Mouse (Mus musculus) macrophage (primary cell): ENCODE data around the gene D1Pas1. TPM values are rescaled to one million over a fixed set of nuclear protein-coding genes. Genes with fewer than 3 reads are reported as not detected.

ENCODE experiments used
- H3K27ac ChIP-seq: fragments of 350-480 bp; formaldehyde crosslinking; 2 replicates; pipeline ENCODE4 v1.9.0; 2021
- H3K36me3 ChIP-seq: fragments of 350-480 bp; formaldehyde crosslinking; 2 replicates; pipeline ENCODE4 v1.9.0; 2021; ENCODE audit errors: inconsistent target
- H3K4me3 ChIP-seq: fragments of 350-480 bp; formaldehyde crosslinking; 2 replicates; pipeline ENCODE4 v1.9.0; 2021; ENCODE audit errors: inconsistent target
- H3K79me2 ChIP-seq: fragments of 350-480 bp; formaldehyde crosslinking; 2 replicates; pipeline ENCODE4 v1.9.0; 2021; ENCODE audit errors: inconsistent target
- WGBS: methylation state at CpG from one replicate; pipeline ENCODE4 v1.1.7; 2026; ENCODE audit warnings: inconsistent platforms; ENCODE audit not compliant: missing documents; 5-methylcytosine and 5-hydroxymethylcytosine counted together
- polyA plus RNA-seq: library from polyadenylated mRNA; stranded (reverse); fragments of 250-400 nt; gene quantifications from 3 replicates; pipeline ENCODE4 v1.2.4, GENCODE M21; 2018; ENCODE audit warnings: inconsistent platforms

The D1Pas1 gene
- polyA plus RNA-seq, 1 experiment from 2014 or later: not detected

GRCm38 (mm10) chr1:186967926-186968325, 710 bp downstream of the D1Pas1 start:
- Histone ChIP-seq H3K4me3 (no peak overlapping the region), H3K27ac (no peak overlapping the region), H3K79me2 (no peaks in the 10 kb centered on the region), H3K36me3 (no peaks in the 10 kb centered on the region)
- 92% methylated on average over 34 of the region's 34 CpGs for WGBS

GRCm38 (mm10) chr1:186976937-186977540, 9.8 kb downstream of the D1Pas1 start:
- whole genome bisulfite sequencing: 55% methylated on average over 4 of the region's 4 CpGs
- Histone ChIP-seq H3K79me2 (no peaks in the 10 kb centered on the region), H3K36me3 (no peaks in the 10 kb centered on the region), H3K4me3 (no peak overlapping the region), H3K27ac (no peak overlapping the region)

- Histone ChIP-seq H3K79me2 (no peaks in the 10 kb centered on the region), H3K36me3 (no peaks in the 10 kb centered on the region), H3K27ac (no peak overlapping the region), H3K4me3 (no peak overlapping the region)
- 95% methylated on average over 2 of the region's 2 CpGs for WGBS
Observed at GRCm38 (mm10) chr1:186977801-186978200, 10.6 kb downstream of the D1Pas1 start.

GRCm38 (mm10) chr1:186979465-186979864, 12.2 kb downstream of the D1Pas1 start:
- H3K79me2 ChIP-seq: no peaks in the 10 kb centered on the region
- H3K4me3 ChIP-seq: no peak overlapping the region
- H3K36me3 ChIP-seq: no peaks in the 10 kb centered on the region
- 84% methylated on average over 8 of the region's 8 CpGs for WGBS
- no peak overlapping the region for H3K27ac ChIP-seq

- Histone ChIP-seq H3K36me3 (no peaks in the 10 kb centered on the region), H3K4me3 (no peak overlapping the region), H3K27ac (no peak overlapping the region), H3K79me2 (no peaks in the 10 kb centered on the region)
- WGBS: 84% methylated on average over 9 of the region's 9 CpGs
Observed at GRCm38 (mm10) chr1:186980503-186980902, 13.3 kb downstream of the D1Pas1 start.

GRCm38 (mm10) chr1:186985131-186985530, 17.9 kb downstream of the D1Pas1 start:
- Histone ChIP-seq H3K4me3 (no peak overlapping the region), H3K27ac (no peak overlapping the region), H3K79me2 (no peaks in the 10 kb centered on the region), H3K36me3 (no peaks in the 10 kb centered on the region)
- 92% methylated on average over 11 of the region's 11 CpGs for WGBS

- Histone ChIP-seq H3K36me3 (no peaks in the 10 kb centered on the region), H3K79me2 (no peaks in the 10 kb centered on the region), H3K4me3 (no peak overlapping the region), H3K27ac (no peak overlapping the region)
- WGBS: 82% methylated on average over 9 of the region's 9 CpGs
Observed at GRCm38 (mm10) chr1:186986086-186986485, 18.9 kb downstream of the D1Pas1 start.

GRCm38 (mm10) chr1:186986506-186986905, 19.3 kb downstream of the D1Pas1 start:
- H3K4me3 ChIP-seq: no peak overlapping the region
- no peak overlapping the region for H3K27ac ChIP-seq
- 91% methylated on average over 8 of the region's 8 CpGs for WGBS

GRCm38 (mm10) chr1:186988281-186988682, 21.1 kb downstream of the D1Pas1 start:
- no peaks in the 10 kb centered on the region for H3K36me3 ChIP-seq
- no peaks in the 10 kb centered on the region for H3K79me2 ChIP-seq
- no peak overlapping the region for H3K27ac ChIP-seq
- H3K4me3 ChIP-seq: no peak overlapping the region
- WGBS: 90% methylated on average over 9 of the region's 9 CpGs

More at GRCm38 (mm10) chr1:186986506-186986905, 19.3 kb downstream of the D1Pas1 start:
- Histone ChIP-seq H3K79me2 (no peaks in the 10 kb centered on the region), H3K36me3 (no peaks in the 10 kb centered on the region)

- no peak overlapping the region for H3K4me3 ChIP-seq
- no peaks in the 10 kb centered on the region for H3K79me2 ChIP-seq
- no peak overlapping the region for H3K27ac ChIP-seq
- WGBS: 84% methylated on average over 4 of the region's 4 CpGs
- H3K36me3 ChIP-seq: no peaks in the 10 kb centered on the region
Observed at GRCm38 (mm10) chr1:186988822-186989221, 21.6 kb downstream of the D1Pas1 start.

GRCm38 (mm10) chr1:186991473-186991872, 24.3 kb downstream of the D1Pas1 start:
- no peak overlapping the region for H3K27ac ChIP-seq
- 85% methylated on average over 6 of the region's 6 CpGs for WGBS
- no peak overlapping the region for H3K4me3 ChIP-seq
- H3K79me2 ChIP-seq: no peaks in the 10 kb centered on the region
- H3K36me3 ChIP-seq: no peaks in the 10 kb centered on the region

GRCm38 (mm10) chr1:186992113-186992512, 24.9 kb downstream of the D1Pas1 start:
- Histone ChIP-seq H3K27ac (no peak overlapping the region), H3K4me3 (no peak overlapping the region), H3K79me2 (no peaks in the 10 kb centered on the region), H3K36me3 (no peaks in the 10 kb centered on the region)
- WGBS: 96% methylated on average over 3 of the region's 3 CpGs

GRCm38 (mm10) chr1:186997596-186998304, 30.5 kb downstream of the D1Pas1 start:
- 93% methylated on average over 21 of the region's 21 CpGs for WGBS
- Histone ChIP-seq H3K79me2 (no peaks in the 10 kb centered on the region), H3K27ac (no peak overlapping the region), H3K36me3 (no peaks in the 10 kb centered on the region), H3K4me3 (no peak overlapping the region)

- H3K79me2 ChIP-seq: no peaks in the 10 kb centered on the region
- H3K27ac ChIP-seq: no peak overlapping the region
- WGBS: 77% methylated on average over 6 of the region's 7 CpGs
- no peaks in the 10 kb centered on the region for H3K36me3 ChIP-seq
- no peak overlapping the region for H3K4me3 ChIP-seq
Observed at GRCm38 (mm10) chr1:187003441-187003861, 36.2 kb downstream of the D1Pas1 start.

GRCm38 (mm10) chr1:187004306-187004705, 37.1 kb downstream of the D1Pas1 start:
- 93% methylated on average over 1 of the region's 1 CpGs for WGBS
- no peak overlapping the region for H3K4me3 ChIP-seq
- no peaks in the 10 kb centered on the region for H3K79me2 ChIP-seq
- H3K36me3 ChIP-seq: no peaks in the 10 kb centered on the region
- no peak overlapping the region for H3K27ac ChIP-seq
